Mouse (Mus musculus) retina, postnatal 7 days (tissue): ENCODE data around the gene Trim16.

Experiments
- DNase-seq: peaks from one replicate; pipeline ENCODE4 v3.0.0-alpha.2; 2012; ENCODE audit warnings: low read depth, low spot score

The Trim16 gene

DNA sequence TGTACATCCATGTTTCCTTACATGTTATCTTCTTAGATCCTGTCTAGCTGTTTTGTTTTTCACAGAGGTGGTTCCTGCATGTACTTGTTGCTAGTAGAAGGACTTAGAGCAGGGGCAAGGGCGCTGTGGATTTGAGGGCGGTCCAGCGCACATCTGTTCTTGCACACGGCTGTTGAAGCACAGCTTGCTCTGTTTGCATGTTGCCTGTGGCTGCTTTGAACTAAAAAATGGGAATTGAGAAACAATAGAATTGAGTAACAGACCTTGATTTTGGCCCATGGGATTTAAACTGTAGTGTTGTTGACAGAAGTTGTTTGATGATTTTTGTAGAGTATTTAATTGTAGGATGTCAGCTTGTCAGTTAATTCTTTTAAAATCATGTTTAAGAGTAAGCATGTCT lies 70.8 kb downstream of the Trim16 start:
- no peak for DNase-seq

DNA sequence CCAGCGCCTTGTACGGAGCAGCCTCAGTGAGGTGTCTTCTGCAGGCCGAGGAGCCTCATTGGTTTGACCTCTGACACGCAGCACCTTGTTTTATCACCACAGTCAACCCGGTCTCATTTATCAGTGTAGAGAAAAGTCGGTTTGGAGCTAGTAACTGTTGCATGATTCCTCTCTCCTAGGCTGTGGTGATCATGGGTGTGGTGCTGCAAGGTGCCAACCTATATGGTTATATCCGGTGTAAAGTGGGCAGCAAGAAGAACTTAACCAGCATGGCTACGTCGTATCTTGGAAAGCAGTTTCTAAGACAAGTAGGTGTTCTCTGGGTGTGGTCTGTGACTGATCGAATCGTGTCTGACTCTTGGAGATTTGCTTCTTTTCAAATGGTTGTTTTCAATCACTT lies 71.7 kb downstream of the Trim16 start:
- DNase-seq: no peak
